Mouse (Mus musculus): ENCODE results near the gene Diaph2.

- TF ChIP-seq GATA1 (IDR thresholded peaks at IDR 0.05; ENCODE audit: borderline replicate concordance, low read length) (no peak), FLI1 (IDR thresholded peaks at IDR 0.05; ENCODE audit: low read length) (no peak)
Measured at GRCm38 (mm10) chrX:130230045-130230444, 480.5 kb downstream of the Diaph2 start.

Data from megakaryocyte, embryonic 14.5 days (primary cell).